Mouse (Mus musculus) C2C12 (cell line): ENCODE data around the gene Ston2.

Source experiments
- CTCF ChIP-seq: IDR thresholded peaks from one replicate; pipeline ENCODE4 v1.5.1; 2011; ENCODE audit not compliant: control insufficient read depth, insufficient read depth, insufficient read length
- MAX ChIP-seq: IDR thresholded peaks from one replicate; pipeline ENCODE4 v1.6.1; 2011; ENCODE audit warnings: mild to moderate bottlenecking, control low read depth
- MYOD1 ChIP-seq: IDR thresholded peaks from one replicate; pipeline ENCODE4 v1.6.1; 2011; ENCODE audit warnings: low read depth; ENCODE audit not compliant: control insufficient read depth, insufficient read length
- MYOG ChIP-seq: IDR thresholded peaks from one replicate; pipeline ENCODE4 v1.6.1; 2011; ENCODE audit not compliant: control insufficient read depth, insufficient read length; ENCODE audit errors: extremely low read depth
- USF1 ChIP-seq: IDR thresholded peaks from one replicate; pipeline ENCODE4 v1.6.1; 2011; ENCODE audit warnings: low read depth, mild to moderate bottlenecking, control low read depth, moderate library complexity

DNA sequence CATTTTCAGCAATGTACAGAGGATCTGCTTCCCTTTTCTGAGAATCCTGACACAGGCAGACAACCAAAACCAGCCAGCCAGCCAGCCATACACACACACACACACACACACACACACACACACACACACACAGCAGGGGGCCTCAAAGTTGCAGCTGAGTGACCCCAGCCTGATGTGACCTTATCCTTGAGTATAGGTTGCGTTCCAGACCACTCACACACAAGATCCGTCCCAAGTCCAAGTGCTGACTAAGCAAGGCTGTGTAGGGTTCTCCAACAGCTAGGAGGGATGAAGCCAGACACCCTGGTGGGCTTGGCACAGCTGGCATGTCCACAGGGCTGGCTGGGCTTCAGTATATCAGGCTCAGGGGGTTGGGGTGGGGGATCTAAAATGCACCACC is 23.7 kb downstream of the Ston2 start:
- TF ChIP-seq MAX (no peak), CTCF (no peak), MYOG (no peak), MYOD1 (no peak), USF1 (no peak)
